Mouse (Mus musculus) CD4-positive helper T cell, adult 2 months (primary cell): ENCODE measurements around the gene Ccdc28b.

Source experiments
- DNase-seq: peaks from one replicate; pipeline ENCODE4 v3.0.0-alpha.2; 2012; ENCODE audit warnings: low read depth, missing footprints, low spot score

Gene Ccdc28b

DNA sequence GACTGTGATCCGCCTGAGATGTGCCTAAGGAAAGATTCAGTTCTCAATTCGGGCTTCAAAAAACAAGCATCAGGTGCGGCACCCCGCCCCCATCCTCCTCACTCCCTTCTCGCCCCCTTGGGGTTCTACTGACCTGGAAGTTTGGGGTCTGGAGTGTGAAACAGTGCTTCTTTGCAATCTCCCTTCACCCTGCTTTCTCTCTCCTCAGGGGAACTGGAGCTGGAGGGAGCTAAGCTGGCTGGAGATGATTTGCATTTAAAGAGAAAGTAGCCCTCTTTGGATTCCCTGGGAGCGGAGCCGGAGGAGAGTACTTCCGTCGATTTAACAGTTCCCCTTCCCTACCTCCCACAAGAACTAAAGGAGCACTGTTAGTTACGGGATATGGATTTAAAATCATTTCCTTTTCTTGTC lies at the start of gene Ccdc28b:
Gene Ccdc28b (minus strand): TSS at position 267 of the 411 bp plus-strand sequence.
- DNase-seq = no peak

DNA sequence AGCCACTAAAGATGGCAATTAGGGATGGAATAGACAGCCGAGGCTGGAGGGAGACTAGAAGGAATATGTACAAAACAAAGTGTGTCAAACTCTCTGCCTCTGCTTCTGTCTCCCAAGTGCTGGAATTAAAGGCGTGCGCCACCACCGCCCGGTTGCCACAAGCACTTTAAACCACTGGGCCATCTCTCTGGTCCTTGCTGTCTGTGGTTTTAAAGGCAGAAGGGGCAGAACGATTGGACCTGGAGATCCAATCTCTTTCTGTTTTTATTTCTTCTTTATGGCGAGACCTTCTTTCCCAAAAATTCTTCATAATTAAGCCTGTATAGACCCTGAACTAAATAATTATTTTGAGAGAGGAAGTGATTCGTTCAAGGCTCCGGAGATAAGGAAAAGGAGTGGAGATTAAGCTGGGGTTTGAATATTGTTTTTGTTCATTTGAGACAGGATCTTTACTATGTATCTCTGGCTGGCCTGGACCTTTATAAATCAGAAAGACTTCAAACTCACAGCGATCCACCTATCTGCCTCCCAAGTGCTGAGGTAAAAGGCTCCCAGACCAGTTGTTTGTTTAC lies 49.2 kb upstream of the Ccdc28b start:
- DNase-seq = no peak

DNA sequence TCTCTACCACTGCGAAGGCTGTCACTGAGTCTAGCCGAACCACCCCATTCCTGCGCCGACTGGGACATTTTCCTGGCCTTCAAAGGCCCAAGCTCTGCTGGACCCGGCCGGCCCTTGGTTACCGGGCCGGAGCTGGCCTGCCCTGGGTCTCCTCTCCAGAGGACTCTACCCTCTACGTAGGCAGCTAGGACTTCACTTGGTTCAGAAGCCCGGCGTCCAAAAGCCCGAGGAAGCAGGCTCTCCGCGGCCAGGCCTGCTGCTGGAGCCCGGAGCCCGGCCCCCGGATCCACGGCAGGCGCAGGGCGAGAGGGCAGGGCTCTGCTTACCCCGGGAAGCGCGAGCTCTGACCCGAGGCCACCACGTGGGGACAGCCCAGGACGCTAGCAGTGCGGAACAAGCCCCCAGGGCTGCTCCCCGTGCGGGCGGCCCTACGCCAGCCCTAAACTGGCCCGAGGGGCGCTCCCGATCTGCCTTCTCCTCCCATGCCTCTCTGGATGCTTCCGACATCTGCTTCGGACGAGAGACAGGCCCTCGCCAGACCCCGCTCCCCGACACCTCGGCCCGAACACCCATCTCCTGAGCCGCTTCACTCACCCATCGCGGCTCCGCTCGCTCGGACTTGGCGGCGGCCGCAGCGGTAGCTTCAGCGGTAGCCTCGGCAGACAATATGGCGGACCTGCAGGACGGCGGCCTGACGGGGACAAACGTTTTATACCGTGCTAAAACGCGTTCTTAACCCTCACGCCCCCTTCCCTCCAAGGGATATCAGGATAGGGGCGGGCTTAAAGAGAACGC lies 48.5 kb upstream of the Ccdc28b start, which contains the start of gene Kpna6:
Gene Kpna6 (minus strand): TSS at position 685 of the 795 bp plus-strand sequence.
- DNase-seq = peak; percentile 85

DNA sequence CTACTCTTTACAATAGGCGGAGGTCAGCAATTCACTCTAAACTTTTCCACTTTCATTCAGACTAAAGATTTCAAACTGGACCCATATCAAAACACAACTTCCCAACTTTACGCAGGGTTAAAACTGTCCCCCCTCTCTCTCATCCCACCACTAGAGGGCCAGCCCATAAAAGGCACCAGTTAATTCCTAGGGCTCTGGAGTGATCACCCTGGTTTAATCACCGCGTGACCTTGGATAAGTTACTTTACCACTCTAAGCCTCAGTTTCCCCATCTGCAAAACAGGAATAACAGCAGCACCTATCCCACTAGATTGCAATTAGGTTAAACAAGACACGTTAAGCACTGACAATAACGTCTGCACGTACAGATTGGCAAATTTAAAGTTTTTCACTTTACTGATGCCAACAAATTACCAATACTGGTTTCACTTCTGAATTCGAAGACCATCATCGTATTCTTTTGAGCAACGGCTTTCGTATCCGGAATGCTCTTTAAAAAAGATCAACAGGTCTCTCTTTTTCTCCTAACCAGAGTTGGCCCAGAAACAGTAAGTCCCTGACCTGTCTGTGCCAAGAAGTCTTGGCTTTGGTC lies 47.8 kb upstream of the Ccdc28b start:
- peak; percentile 62 for DNase-seq

DNA sequence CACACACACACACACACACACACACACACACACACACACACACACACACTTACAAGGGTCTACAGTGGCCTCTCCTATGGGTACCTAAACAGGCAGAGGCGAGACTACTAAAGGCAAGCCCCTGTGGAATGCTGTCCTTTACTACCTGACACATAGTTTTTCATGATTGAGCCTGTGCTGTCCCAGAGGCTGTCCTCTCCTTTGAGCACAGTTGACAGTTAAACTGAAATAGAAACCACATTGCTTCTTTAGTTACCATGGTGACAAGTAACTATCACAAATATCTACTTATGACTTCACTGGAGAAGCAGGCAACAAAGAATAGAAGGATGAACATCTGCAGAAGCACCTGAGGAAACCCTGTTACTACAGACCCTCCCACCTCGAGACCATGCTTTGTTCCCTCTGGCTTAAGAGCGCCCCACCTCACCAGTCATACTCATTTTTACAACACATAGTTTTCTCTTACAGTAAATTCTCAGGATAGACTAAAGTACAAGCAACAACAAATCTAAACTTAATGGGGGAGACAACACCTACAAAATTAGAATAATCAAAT lies 38.6 kb upstream of the Ccdc28b start:
- DNase-seq = no peak

DNA sequence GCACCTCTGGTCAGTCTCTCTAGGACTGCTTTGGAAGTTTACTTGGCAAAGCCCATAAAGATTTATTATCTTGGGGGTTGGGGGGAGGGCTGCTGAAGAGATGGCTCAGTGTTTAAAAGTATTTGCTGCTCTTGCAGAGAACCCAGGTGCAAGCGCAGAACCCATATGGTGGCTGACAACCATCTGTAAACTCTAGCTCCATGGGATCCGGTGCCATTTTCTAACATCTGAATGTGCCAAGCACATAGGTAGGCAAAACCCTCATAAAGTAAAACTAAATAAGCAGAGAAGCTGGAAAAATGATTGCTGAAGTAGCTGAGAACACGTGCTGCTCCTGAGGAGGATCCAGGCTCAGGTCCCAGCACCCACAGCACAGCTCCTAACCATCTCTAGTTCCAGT lies 37.8 kb upstream of the Ccdc28b start:
- DNase-seq = no peak

DNA sequence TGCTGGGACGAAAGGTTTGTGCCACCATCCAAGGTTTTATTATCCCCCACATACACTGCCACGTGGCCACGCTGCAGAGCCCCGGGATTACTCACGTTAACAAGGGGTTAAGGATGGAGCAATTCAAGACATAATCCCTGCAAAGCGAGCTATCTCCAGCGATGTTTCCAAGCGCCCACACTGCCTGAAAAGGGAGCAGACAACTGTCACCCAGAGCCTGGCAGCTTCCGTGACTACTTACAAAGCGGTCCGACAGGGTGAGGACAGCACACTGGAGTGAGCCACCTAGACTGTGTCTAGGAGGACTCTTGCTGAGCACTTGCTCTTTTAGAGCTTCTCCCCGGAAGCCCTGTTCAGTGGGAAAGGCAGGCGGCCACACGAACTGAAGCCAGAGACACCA lies 31.0 kb upstream of the Ccdc28b start:
- DNase-seq = no peak

DNA sequence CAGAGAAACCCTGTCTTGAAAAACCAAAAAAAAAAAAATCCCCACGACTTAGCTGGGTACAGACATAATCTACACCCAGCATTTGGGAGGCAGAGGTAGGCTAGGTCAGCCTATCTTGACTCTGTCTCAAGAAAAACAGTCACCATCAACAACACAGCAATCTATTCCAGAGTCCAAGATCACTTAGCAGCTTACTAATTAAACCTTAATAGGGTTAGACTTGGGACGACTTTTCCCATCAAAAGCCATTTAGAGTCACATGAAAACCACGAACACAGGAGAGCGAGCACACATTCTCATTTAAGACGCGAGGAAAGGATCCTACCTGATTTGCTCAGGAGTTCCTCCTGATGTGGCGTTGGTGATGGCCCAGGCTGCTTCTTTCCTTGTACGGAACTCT lies 26.6 kb upstream of the Ccdc28b start:
- DNase-seq = no peak

DNA sequence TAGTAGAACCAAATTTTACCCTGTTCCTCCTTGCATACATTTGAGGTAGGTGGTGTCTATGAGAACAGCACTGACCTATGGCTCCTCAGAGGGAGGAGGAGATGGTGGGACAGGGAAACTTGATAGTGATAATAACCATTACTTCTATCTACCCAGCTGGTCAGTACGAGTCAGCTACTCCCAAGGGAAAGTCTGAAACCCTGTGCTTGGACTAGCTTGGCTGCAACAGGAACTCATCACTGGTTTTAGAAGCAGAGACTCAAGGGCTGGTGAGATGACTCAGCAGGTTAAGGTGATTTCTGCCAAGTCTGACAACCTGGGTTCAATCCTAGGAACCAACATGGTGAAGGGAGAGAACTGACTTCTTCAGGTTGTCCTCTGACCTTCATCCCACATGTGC lies 24.9 kb upstream of the Ccdc28b start:
- DNase-seq = no peak

DNA sequence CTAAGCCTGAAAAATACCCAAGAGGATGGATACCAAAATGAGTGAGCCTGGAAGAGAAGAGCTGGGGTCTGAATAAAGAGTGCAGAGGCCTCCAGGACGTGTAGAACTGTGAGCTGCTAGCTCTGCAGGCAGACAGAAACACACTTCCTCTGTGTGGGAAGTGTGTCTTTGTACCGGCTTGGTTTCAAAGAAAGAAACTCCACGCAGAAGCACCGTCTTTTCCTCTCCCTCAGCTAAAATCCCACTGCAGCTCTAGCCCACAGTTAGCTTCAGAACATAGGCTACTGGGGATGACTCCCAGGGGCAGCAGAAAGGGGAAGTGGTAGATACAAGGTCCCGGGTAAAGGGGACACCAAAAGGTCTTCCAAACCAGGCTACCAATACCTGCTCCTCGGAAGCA lies 21.5 kb upstream of the Ccdc28b start:
- no peak for DNase-seq

DNA sequence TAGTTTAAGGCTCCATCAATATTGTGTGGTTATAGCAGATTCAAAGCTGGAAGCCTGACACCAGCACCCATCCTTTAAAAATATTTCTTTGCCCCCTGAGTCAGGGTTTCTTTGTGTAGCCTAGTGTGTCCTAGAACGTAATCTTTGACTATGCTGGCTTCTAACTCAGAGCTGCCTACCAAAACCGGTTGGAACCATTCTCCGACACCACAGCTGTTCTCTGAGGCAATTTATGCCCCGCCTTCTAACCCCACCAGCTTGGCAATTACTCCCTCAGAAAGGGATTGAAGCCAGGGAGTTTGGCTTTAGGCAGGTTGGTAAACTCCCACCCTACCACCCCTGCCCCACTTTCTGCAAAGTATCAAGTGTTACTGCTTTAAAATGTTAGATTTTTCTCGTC lies 18.0 kb upstream of the Ccdc28b start:
- DNase-seq = no peak

DNA sequence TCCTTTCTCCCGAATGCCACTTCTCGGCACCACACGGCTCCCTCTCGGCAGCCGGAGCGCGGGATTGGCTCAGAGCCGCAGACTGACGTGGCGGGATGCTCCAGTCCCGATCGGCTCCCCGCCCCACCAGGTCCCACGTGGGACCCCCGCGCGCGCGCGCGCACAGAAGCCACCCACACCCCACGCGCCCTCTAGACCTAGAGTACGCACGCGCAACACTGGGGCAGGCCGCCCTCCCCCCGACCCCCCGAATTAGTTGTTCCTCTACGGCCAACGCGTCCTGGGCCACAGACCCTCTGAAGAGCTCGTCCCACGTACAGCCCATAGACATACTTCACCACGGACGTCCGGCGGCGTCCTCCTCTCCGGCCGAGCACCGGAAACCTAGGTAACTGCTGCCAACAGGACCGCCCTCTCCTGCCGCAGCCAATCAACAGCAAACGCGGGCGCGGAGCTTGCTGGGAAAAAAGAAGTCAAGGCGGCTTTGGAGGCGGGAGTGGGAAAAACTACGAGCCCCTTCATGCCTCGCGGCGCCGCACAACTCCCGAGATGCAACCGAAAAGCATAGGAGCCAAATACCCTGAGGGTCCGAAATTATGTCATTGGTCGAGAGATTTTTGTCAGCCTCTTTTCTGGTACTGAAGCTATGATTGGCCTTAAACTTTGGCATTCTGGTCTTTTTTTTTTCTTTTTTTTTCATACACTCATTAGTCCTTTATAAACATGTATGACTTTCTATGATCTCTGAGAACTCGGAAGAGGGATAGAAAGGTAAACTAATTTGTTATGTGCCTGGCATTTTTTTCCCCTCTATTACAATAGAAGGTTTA lies 17.1 kb upstream of the Ccdc28b start, which contains the start of gene Txlna:
Gene Txlna (minus strand): TSS at position 428 of the 830 bp plus-strand sequence.
- peak; percentile 97 for DNase-seq

DNA sequence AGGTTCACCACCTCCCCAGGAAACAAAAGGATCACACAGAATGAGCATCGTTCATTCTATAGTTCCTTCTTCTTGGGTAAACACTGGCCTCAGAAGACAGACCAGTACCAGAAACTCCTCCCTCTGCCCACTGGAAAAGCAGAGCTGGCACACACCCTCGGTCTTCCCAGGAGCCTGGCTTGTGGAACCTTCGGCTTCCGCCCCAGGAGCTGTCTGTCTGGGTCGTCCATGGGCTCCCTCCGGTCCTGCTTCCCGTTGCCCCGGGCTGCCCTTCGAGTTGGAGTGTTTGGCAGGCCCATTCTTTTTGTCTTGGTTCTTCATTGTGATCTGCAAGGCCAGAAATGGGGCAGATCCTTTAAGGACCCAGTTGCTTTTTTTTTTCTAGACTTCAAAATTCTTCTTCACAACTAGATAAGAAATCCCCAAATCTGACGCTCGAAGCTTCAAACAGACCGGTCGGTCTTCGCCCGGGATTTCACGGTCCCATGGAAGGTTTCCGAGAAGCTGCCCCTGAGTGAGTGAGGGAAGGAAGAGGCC lies 16.4 kb upstream of the Ccdc28b start:
- no peak for DNase-seq

DNA sequence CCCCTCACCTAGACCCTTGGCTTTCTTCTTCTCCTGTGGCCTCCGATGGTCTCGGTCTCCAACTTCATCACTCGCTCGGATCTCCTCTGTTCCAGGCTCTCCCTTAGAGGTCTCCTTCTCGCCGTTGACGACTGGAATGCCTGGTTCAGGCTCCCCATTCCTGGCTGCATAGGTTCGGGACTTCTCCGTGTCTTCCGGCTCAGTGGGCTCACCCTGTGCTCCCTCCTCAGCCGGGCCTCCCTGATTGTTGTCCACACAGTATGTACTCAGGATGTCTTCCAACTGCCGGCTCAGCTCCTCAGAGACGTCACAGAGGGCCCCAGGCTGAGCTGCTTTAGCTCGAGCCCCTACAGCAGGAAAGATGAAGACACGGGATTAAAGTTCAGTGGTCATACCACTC lies 15.5 kb upstream of the Ccdc28b start:
- DNase-seq = no peak

DNA sequence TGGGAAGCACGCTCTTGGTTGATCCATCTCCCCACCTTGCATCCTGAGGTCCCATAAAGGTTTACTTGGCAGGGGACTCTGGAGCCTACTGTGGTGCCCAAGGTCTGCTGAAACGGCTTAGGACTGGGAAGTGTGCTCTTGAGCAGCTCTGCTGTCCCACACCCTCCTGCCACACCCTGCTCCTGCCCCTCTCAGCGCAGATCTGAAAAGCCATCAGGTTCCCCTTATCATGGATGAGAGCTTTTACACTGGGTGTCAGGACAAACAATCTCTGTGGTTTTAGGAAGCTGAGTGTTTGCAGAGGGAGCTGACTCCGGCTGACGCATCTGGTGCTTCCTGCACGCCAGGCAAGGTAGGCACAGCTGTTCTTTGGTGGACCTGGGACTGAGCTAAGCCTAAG lies 10.1 kb upstream of the Ccdc28b start:
- no peak for DNase-seq

DNA sequence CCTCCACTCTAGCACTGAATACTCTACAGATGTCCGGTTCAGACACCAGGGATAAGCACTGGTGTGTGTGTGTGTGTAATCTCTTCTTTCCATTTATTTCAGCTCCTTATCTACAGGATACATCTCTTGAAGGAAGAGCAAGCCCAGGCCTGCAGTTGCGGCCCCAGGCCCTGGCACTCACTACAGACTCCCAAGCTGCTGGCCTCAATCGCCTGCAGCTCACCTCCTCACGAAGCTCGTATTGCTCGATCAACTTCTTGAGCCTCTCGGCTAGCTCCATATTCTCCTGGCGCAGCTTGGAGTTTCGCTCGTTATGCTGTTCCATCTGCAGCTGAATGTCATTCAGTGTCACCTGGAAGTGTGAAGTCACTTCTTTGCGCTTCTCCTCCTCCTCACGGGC lies 8.1 kb upstream of the Ccdc28b start:
- no peak for DNase-seq

DNA sequence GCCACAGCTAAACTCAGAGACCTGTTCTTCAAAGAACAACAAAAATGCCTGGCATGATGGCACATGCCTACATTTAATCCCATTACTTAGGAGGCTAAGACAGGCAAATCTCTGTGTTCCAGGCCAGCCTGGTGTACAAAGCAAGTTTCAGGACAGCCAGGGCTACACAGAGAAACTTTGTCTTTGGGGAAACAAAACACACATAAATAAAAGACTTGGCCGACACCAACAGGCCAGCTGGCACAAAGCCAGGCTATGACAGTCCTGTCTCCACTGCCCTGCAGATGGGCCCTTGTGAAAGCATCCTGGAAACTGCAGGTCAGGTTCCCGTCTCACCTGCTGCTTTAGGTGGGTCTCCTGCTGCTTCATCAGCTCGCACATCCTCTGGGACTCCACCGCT lies 7.2 kb upstream of the Ccdc28b start:
- no peak for DNase-seq

DNA sequence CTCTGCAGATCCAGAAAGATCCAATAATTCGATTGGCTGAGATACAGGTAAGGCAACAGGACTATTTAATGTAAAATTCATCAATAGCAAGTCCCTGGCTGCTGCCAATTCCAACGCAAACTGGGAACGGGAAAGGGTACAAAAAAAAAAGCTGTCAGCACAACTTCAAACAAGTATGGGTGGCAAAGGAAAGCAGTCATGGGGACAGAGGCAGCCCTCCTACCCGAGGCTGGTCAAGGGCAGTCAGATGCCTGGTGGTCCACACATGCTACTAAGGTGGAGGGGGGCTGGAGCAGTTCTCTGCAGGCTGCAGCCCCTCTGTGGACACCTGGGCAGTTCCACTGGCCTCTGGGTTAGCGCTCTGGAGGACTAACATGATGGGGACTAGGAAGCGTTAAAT lies 2.3 kb upstream of the Ccdc28b start:
- no peak for DNase-seq

DNA sequence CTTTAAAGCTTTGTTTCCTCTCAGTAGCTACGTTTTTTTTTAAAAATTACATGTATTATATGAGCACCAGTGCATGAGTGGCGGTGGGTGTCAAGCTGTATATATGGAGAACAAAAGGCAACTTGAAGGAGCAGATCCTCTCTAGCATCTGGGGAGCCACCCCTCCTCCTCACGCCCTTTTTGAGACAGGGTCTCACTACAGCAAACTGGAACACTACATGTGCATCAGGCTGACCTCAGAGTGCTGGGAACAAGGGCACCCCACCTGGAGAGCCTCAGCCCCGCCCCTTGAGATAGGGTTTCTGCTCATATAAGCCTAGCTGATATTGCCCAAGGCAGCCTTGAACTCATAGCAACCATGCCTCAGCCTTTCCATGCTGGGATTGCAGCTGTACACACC lies 1.7 kb upstream of the Ccdc28b start:
- no peak for DNase-seq

DNA sequence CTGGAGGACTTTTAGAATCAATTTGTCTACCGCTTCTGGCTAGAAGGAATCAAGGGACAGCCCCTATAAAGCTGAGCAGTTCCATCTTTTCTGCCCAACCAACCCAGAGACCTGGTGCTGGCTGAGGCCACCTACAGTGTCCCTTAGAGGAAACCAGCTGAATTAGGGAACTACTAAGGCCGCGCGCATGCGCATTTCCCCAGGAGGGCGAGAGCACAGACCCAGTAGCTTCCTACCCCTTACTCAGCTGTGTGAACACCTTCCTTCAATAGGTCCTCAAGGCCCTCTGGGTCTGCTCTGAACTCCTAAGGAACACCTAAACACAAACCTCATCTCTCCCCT lies 1.3 kb upstream of the Ccdc28b start:
- peak; percentile 81 for DNase-seq

DNA sequence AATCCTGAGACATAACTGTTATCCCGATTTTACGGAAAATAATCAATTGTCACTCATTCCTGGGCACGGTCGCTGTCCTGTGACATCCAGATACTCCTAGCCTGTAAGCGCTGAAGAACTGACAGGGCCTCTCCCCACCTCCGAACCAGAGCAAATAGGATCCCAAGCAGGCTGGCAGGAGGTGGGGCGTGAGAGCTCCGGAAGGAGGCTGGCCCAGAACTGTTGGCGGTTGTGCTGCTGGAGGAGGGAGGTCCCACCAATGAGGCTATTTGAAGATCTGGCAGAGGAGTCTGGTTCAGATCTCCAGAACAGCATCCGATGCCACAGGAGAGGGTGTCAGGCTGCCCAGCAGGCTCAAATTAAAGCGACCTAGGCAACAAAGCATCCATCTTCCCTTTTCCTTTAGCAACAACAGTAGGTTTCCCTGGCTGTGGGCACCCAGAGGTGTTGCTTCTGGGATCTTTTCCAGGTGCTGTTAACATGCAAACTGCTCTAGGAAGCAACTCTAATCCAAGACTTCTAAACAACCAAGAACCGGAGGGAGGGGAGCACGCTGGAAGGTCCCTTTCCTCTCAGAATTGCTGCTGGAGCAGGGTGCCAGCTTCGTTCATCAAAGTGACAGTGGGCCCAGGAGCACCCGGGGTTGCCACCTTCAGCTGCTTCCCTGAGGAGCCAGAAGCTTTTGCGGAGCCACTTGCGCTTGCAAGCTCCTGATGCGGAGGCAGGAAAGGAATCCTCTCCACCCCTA lies 708 bp upstream of the Ccdc28b start:
- peak; percentile 95 for DNase-seq
